Mouse (Mus musculus) naive thymus-derived CD4-positive, alpha-beta T cell, adult 5 months (primary cell): ENCODE results near the gene Vmn1r130. TPM values are rescaled to one million over a fixed set of nuclear protein-coding genes. Genes with fewer than 3 reads are reported as not detected.

Experiments
- polyA plus RNA-seq: library from polyadenylated mRNA; unstranded; fragments of 100-300 nt; shearing (Covaris generic); gene quantifications from one replicate; pipeline ENCODE4 v1.2.1, GENCODE M21; 2017

Gene Vmn1r130
- polyA plus RNA-seq = not detected

DNA sequence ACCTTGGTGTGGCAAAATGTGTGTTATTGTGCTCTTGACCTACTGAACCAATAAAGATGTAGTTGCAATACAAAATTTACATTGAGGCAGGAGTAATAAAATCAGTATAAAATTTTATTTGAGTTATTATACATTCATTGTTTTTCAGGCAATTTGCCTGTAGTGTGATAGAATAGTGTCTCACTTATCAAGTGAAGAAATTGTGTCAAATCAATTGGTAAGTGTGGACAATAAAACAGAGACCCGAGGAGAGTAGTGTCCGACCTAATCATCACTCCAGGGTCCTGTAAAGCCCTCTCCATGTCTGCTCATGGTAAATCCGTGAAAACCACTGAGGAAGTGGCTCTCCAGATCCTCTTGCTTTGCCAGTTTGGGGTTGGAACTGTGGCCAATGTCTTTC is at the start of gene Vmn1r130:
Gene Vmn1r130 (plus strand): TSS at position 301 of the 400 bp plus-strand sequence.

DNA sequence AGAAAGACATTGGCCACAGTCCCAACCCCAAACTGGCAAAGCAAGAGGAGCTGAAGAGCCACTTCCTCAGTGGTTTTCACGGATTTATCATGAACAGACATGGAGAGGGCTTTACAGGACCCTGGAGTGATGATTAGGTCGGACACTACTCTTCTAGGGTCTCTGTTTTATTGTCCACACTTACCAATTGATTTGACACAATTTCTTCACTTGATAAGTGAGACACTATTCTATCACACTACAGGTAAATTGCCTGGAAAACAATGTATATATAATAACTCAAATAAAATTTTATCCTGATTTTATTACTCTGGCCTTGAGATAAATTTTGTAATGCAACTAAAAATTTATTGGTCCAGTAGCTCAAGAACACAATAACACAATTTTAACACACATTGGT is 34.4 kb downstream of the Vmn1r130 start, which contains the start of gene Vmn1r131:
Gene Vmn1r131 (minus strand): TSS at position 101 of the 400 bp plus-strand sequence.

Other genes starting within 250 kb of the Vmn1r130 start
- not detected for gene Vmn1r125, start 239.6 kb upstream of the Vmn1r130 start, polyA plus RNA-seq
- gene Vmn1r126, start 210.3 kb upstream of the Vmn1r130 start, polyA plus RNA-seq = 0.41 TPM
- not detected for gene Vmn1r127, start 191.9 kb upstream of the Vmn1r130 start, polyA plus RNA-seq
- not detected for gene Vmn1r128, start 162.4 kb upstream of the Vmn1r130 start, polyA plus RNA-seq
- gene Vmn1r129, start 150.5 kb upstream of the Vmn1r130 start, polyA plus RNA-seq = not detected
- not detected for gene Gm6882, start 79.0 kb upstream of the Vmn1r130 start, polyA plus RNA-seq
- gene Vmn1r131, start 34.3 kb downstream of the Vmn1r130 start, polyA plus RNA-seq = not detected
- gene Vmn1r132, start 102.3 kb downstream of the Vmn1r130 start, polyA plus RNA-seq = not detected
- not detected for gene Gm4175, start 249.7 kb downstream of the Vmn1r130 start, polyA plus RNA-seq